38 mouse cellular contexts compared by ENCODE assay signal in genomic region chr16:13766367-13766766, GRCm38 (mm10). TPM values are rescaled to one million over a fixed set of nuclear protein-coding genes. Genes with fewer than 3 reads are reported as not detected.
DNase-seq lines count a peak whose midpoint lies in the region; ATAC-seq and TF ChIP-seq lines count a peak whose summit lies in the region.
"Had no signal": no experiment of that assay in that cellular context is flagged by ENCODE, and none has a peak within 500 bp of the region (broad histone marks: within the 10 kb centered on the region; RNA-seq: fewer than 3 reads in every experiment).

No protein-coding gene starts in this region.

- TF ChIP-seq RAD21 in CH12.LX (IDR thresholded peaks at IDR 0.05; ENCODE audit: low read depth, low read length) = no peak

- H3K27me3 ChIP-seq in CH12.LX (replicated peaks) = no peaks in the 10 kb centered on the region
- no peaks in the 10 kb centered on the region for H3K27me3 ChIP-seq in embryonic facial prominence, embryonic 10.5 days (replicated peaks; ENCODE audit: low read depth, poor library complexity, severe bottlenecking)
- H3K27me3 ChIP-seq: embryonic facial prominence, embryonic 15.5 days; forebrain, embryonic 15.5 days; heart, embryonic 12.5 days had no signal

- peaks cover 0 to 12% of the 10 kb centered on the region in 2 experiments; a peak in 1 of 4 replicates for H3K4me1 ChIP-seq in CH12.LX (ENCODE audit: control insufficient read depth in 1 of 2, insufficient read depth in 2 of 2)
- peaks cover 3% of the 10 kb centered on the region; the same call in 1 of the 2 replicates for H3K4me1 ChIP-seq in embryonic facial prominence, embryonic 10.5 days
- H3K4me1 ChIP-seq: embryonic facial prominence, embryonic 15.5 days; forebrain, embryonic 15.5 days; heart, embryonic 12.5 days had no signal

- TF ChIP-seq EP300 in CH12.LX (IDR thresholded peaks at IDR 0.05; ENCODE audit: low read length) = no peak

- no peaks in the 10 kb centered on the region for H3K79me2 ChIP-seq in CH12.LX (replicated peaks; ENCODE audit: control insufficient read depth, extremely low read depth, insufficient read depth, poor library complexity, severe bottlenecking)

- TF ChIP-seq POLR2A in CH12.LX (IDR thresholded peaks at IDR 0.05; ENCODE audit: low read depth, low read length) = no peak

- no peak overlapping the region for H3K27ac ChIP-seq in CH12.LX (ENCODE audit: insufficient read depth, low read depth)
- H3K27ac ChIP-seq in embryonic facial prominence, embryonic 10.5 days (replicated peaks) = no peak overlapping the region
- H3K27ac ChIP-seq: embryonic facial prominence, embryonic 15.5 days; forebrain, embryonic 10.5 days; forebrain, embryonic 15.5 days; heart, adult 2 months; hindbrain, embryonic 14.5 days; liver, embryonic 14.5 days; macrophage had no signal

- H3K9ac ChIP-seq in CH12.LX (ENCODE audit: insufficient read depth, low read depth) = no peak overlapping the region
- H3K9ac ChIP-seq: embryonic facial prominence, embryonic 15.5 days; forebrain, embryonic 15.5 days; heart, embryonic 12.5 days; hindbrain, embryonic 14.5 days; liver, embryonic 14.5 days had no signal

- in situ Hi-C loops in CH12.LX (cut with MboI; ENCODE audit: low pct_ligation_motif_present, low pct_unique_long_range_greater_than_20kb, low sequenced_read_pairs) = no loop called here

- dilution Hi-C loops in CH12.LX (cut with MboI; ENCODE audit: extremely low pct_ligation_motif_present, extremely low pct_unique_long_range_greater_than_20kb, low sequenced_read_pairs) = no loop called here

- H3K4me3 ChIP-seq in CH12.LX (replicated peaks in 1 of 3; ENCODE audit: low read depth in 2 of 3, low read length in 2 of 3, poor library complexity in 1 of 3) = no peak overlapping the region
- H3K4me3 ChIP-seq in embryonic facial prominence, embryonic 10.5 days = no peak overlapping the region
- H3K4me3 ChIP-seq: embryonic facial prominence, embryonic 15.5 days; forebrain, embryonic 10.5 days; forebrain, embryonic 15.5 days; heart, adult 2 months; heart, embryonic 12.5 days had no signal

- no peak overlapping the region for H3K4me2 ChIP-seq in CH12.LX (ENCODE audit: insufficient read depth, low read depth, poor library complexity, severe bottlenecking)
- H3K4me2 ChIP-seq: embryonic facial prominence, embryonic 15.5 days; forebrain, embryonic 15.5 days; heart, embryonic 12.5 days; hindbrain, embryonic 14.5 days had no signal

- peak; percentile 42; the same call in 1 of the 2 replicates for ATAC-seq in megakaryocyte progenitor cell, adult 5-6 weeks (replicated peaks; ENCODE audit: poor library complexity)
- no peak for ATAC-seq in cerebellum, adult (ENCODE audit: insufficient number of reproducible peaks, low FRiP score, low TSS enrichment)
- ATAC-seq: activated CD4-positive, CD25-positive, alpha-beta regulatory T cell, adult 4 months; forebrain, embryonic 15.5 days; intestine, postnatal 0 days; midbrain, embryonic 16.5 days had no signal

- DNase-seq in CH12.LX (ENCODE audit: extremely low read depth) = no peak
- DNase-seq in Muller cell, postnatal 12 days (ENCODE audit: inconsistent ontology term) = peak; percentile 9
- peak; percentile 13 for DNase-seq in embryonic facial prominence, embryonic 10.5 days (ENCODE audit: low spot score)
- DNase-seq in frontal cortex, postnatal 25 days (ENCODE audit: low spot score in 2 of 2) = no peak
- no peak for DNase-seq in right cerebral cortex, adult 2 months (ENCODE audit: low spot score in 2 of 2)
- DNase-seq: adrenal gland, adult 8-10 months; cerebellum, adult 18-20 months; cerebellum, postnatal 10 days; heart, adult 2 months; kidney, adult 9 months; kidney, postnatal 10 days; left cerebral cortex, postnatal 4 days; lung, adult 2 months; lung, postnatal 10 days; right cerebral cortex, postnatal 4 days; thymus, adult 2 months; thymus, postnatal 36 days had no signal

- no peaks in the 10 kb centered on the region for H3K36me3 ChIP-seq in CH12.LX (replicated peaks in 1 of 2; ENCODE audit: control insufficient read depth in 1 of 2, insufficient read depth in 1 of 2, low read length in 1 of 2)
- H3K36me3 ChIP-seq in embryonic facial prominence, embryonic 10.5 days (replicated peaks) = no peaks in the 10 kb centered on the region
- H3K36me3 ChIP-seq: embryonic facial prominence, embryonic 15.5 days; forebrain, embryonic 10.5 days; forebrain, embryonic 15.5 days; heart, embryonic 12.5 days had no signal

- H3K9me3 ChIP-seq in CH12.LX (replicated peaks; ENCODE audit: low read length) = no peaks in the 10 kb centered on the region
- no peaks in the 10 kb centered on the region for H3K9me3 ChIP-seq in embryonic facial prominence, embryonic 10.5 days
- H3K9me3 ChIP-seq: embryonic facial prominence, embryonic 15.5 days; forebrain, embryonic 10.5 days; forebrain, embryonic 15.5 days; heart, embryonic 12.5 days had no signal

- TF ChIP-seq CTCF in CH12.LX (conservative IDR thresholded peaks at IDR 0.05 in 1 of 2, IDR thresholded peaks at IDR 0.05 in 1 of 2; ENCODE audit: low read depth in 2 of 2, low read length in 2 of 2) = no peak

TF ChIP-seq in CH12.LX, 34 proteins besides CTCF, POLR2A, EP300 and RAD21:
- TF ChIP-seq USF2 (conservative IDR thresholded peaks at IDR 0.05; ENCODE audit: low read depth, low read length) = no peak
- no peak for TF ChIP-seq SIN3A (IDR thresholded peaks at IDR 0.05; ENCODE audit: low read length)
- peak; percentile 71; the same call in 1 of the 2 replicates for TF ChIP-seq CHD1 (IDR thresholded peaks at IDR 0.05; ENCODE audit: low read depth, low read length)
- TF ChIP-seq E2F4 (IDR thresholded peaks at IDR 0.05; ENCODE audit: insufficient replicate concordance, low read depth, low read length) = no peak
- peak; percentile 86 for TF ChIP-seq ZNF384 (IDR thresholded peaks at IDR 0.05; ENCODE audit: low read depth, low read length)
- TF ChIP-seq MAFK (IDR thresholded peaks at IDR 0.05; ENCODE audit: insufficient replicate concordance, low read length) = peak; percentile 76; the same call in 1 of the 2 replicates

RNA-seq across cellular contexts. Expression of gene Rrn3, which starts 14.1 kb away (rescaled TPM):
- total RNA-seq in CH12.LX (2012; rRNA removed) (83.5 and 105 TPM in 2 replicates), CH12.LX (2014; rRNA removed) (136 and 155 TPM in 2 replicates)
- 93.7 and 93.8 TPM in 2 replicates for polyA plus RNA-seq in CH12.LX (2012; ENCODE audit: insufficient read length, low read depth)
- polyA plus RNA-seq in embryonic facial prominence, embryonic 10.5 days (2016; fragmentation: Nextera tagmentation; extraction: Ambion mirVana) = 99.0 and 99.1 TPM in 2 replicates
- total RNA-seq in megakaryocyte progenitor cell, adult 5-6 weeks (2015) = 28.7 and 34.7 TPM in 2 replicates
- 45.2 and 49.6 TPM in 2 replicates for total RNA-seq in megakaryocyte progenitor cell, adult 5-6 weeks (2017)

RNA-seq across cellular contexts. Expression of gene Pla2g10, which starts 35.6 kb away (rescaled TPM):
- total RNA-seq in CH12.LX (2012; rRNA removed) (not detected in 2 replicates), CH12.LX (2014; rRNA removed) (not detected in 2 replicates)
- not detected in 2 replicates for polyA plus RNA-seq in CH12.LX (2012; ENCODE audit: insufficient read length, low read depth)
- 0.31 TPM in 1 of 2 replicates, not detected in the other for polyA plus RNA-seq in embryonic facial prominence, embryonic 10.5 days (2016; fragmentation: Nextera tagmentation; extraction: Ambion mirVana)
- not detected in 2 replicates for total RNA-seq in megakaryocyte progenitor cell, adult 5-6 weeks (2015)
- not detected in 2 replicates for total RNA-seq in megakaryocyte progenitor cell, adult 5-6 weeks (2017)
- total RNA-seq: adrenal gland, adult 8-10 months; common myeloid progenitor, adult 5-6 weeks; gastrocnemius, adult 8-10 months; gastrocnemius, postnatal 4 days; heart, adult 2 months; hematopoietic stem cell, adult 5-6 weeks; layer of hippocampus, postnatal 25 days; left cerebral cortex, adult 8-10 months; left cerebral cortex, postnatal 4 days; neutrophil, adult 5-6 weeks had no signal
- polyA plus RNA-seq: activated CD4-positive, CD25-positive, alpha-beta regulatory T cell, adult 4 months; forebrain, embryonic 10.5 days; forebrain, embryonic 15.5 days; heart, postnatal 0 days; lung, adult 2 months; macrophage; neural tube, embryonic 11.5 days had no signal

RNA-seq across cellular contexts. Expression of gene Ntan1, which starts 52.3 kb away (rescaled TPM):
- total RNA-seq in CH12.LX (2012; rRNA removed) (52.1 and 57.3 TPM in 2 replicates), CH12.LX (2014; rRNA removed) (99.2 and 111 TPM in 2 replicates)
- polyA plus RNA-seq in CH12.LX (2012; ENCODE audit: insufficient read length, low read depth) = 66.0 and 71.3 TPM in 2 replicates
- 128 and 149 TPM in 2 replicates for polyA plus RNA-seq in embryonic facial prominence, embryonic 10.5 days (2016; fragmentation: Nextera tagmentation; extraction: Ambion mirVana)
- total RNA-seq in megakaryocyte progenitor cell, adult 5-6 weeks (2015) = 97.9 and 123 TPM in 2 replicates
- 65.7 and 68.2 TPM in 2 replicates for total RNA-seq in megakaryocyte progenitor cell, adult 5-6 weeks (2017)

Comparison
In these comparisons a context has a peak if more than half of its experiments do, and no peak if none do; other contexts are left out.
1. DNase-seq: peak in Muller cell, postnatal 12 days (single experiment) and embryonic facial prominence, embryonic 10.5 days (single experiment); none in CH12.LX (single experiment), frontal cortex, postnatal 25 days (0 of 2) and right cerebral cortex, adult 2 months (0 of 2).